ENCODE assay signal across 26 mouse cellular contexts in genomic region chr13:16898084-16898792, GRCm38 (mm10).
DNase-seq lines count a peak whose midpoint lies in the region; ATAC-seq lines count a peak whose summit lies in the region.
"Had no signal": no experiment of that assay in that cellular context is flagged by ENCODE, and none has a peak within 500 bp of the region (broad histone marks: within the 10 kb centered on the region; RNA-seq: fewer than 3 reads in every experiment).

No protein-coding gene starts in this region.

- H3K9ac ChIP-seq in forebrain, embryonic 13.5 days, result no peak overlapping the region
- H3K9ac ChIP-seq: embryonic facial prominence, embryonic 13.5 days; embryonic facial prominence, embryonic 15.5 days; forebrain, embryonic 12.5 days; forebrain, embryonic 15.5 days had no signal

- H3K36me3 ChIP-seq in macrophage (ENCODE audit: inconsistent target), result no peaks in the 10 kb centered on the region
- H3K36me3 ChIP-seq in forebrain, embryonic 13.5 days (ENCODE audit: poor library complexity, severe bottlenecking), result no peaks in the 10 kb centered on the region
- H3K36me3 ChIP-seq: embryonic facial prominence, embryonic 13.5 days; embryonic facial prominence, embryonic 15.5 days; forebrain, embryonic 10.5 days; forebrain, embryonic 12.5 days; forebrain, embryonic 15.5 days; G1E had no signal

- no peak for DNase-seq in gastrocnemius, adult 18-20 months (ENCODE audit: low spot score)
- DNase-seq: adrenal gland, adult 8-10 months; adrenal gland, postnatal 14 days; adrenal gland, postnatal 36 days; B cell, adult 2 months; cerebellum, adult 11-12 months; cerebellum, adult 2 months; cerebellum, adult 9-10 months; cerebellum, postnatal 10 days; cerebellum, postnatal 25 days; embryo, embryonic 11 days had no signal

- no peaks in the 10 kb centered on the region for H3K27me3 ChIP-seq in forebrain, embryonic 13.5 days
- H3K27me3 ChIP-seq: CH12.LX; embryonic facial prominence, embryonic 13.5 days; embryonic facial prominence, embryonic 15.5 days; forebrain, embryonic 12.5 days; forebrain, embryonic 15.5 days; Patski had no signal

- no peak overlapping the region for H3K4me3 ChIP-seq in macrophage (ENCODE audit: inconsistent target)
- H3K4me3 ChIP-seq in forebrain, embryonic 13.5 days, result no peak overlapping the region
- H3K4me3 ChIP-seq: embryonic facial prominence, embryonic 13.5 days; embryonic facial prominence, embryonic 15.5 days; erythroblast, embryonic 14.5 days; forebrain, embryonic 10.5 days; forebrain, embryonic 12.5 days; forebrain, embryonic 15.5 days had no signal

- peak; percentile 84 for ATAC-seq in common myeloid progenitor, adult 5-6 weeks (replicated peaks; ENCODE audit: low read depth, poor library complexity, severe bottlenecking)
- peak; percentile 85 for ATAC-seq in megakaryocyte progenitor cell, adult 5-6 weeks (replicated peaks; ENCODE audit: poor library complexity)
- ATAC-seq in forebrain, embryonic 13.5 days, result no peak
- ATAC-seq: activated CD4-positive, CD25-positive, alpha-beta regulatory T cell, adult 4 months; CD4-positive, CD25-positive, alpha-beta regulatory T cell, adult 4 months; forebrain, embryonic 15.5 days; Patski had no signal

- H3K4me1 ChIP-seq in forebrain, embryonic 13.5 days, result no peaks in the 10 kb centered on the region
- H3K4me1 ChIP-seq: embryonic facial prominence, embryonic 13.5 days; embryonic facial prominence, embryonic 15.5 days; forebrain, embryonic 12.5 days; forebrain, embryonic 15.5 days had no signal

- no peak overlapping the region for H3K4me2 ChIP-seq in forebrain, embryonic 13.5 days
- H3K4me2 ChIP-seq: embryonic facial prominence, embryonic 13.5 days; embryonic facial prominence, embryonic 15.5 days; forebrain, embryonic 12.5 days; forebrain, embryonic 15.5 days had no signal

- H3K9me3 ChIP-seq in forebrain, embryonic 13.5 days (replicated peaks), result no peaks in the 10 kb centered on the region
- H3K9me3 ChIP-seq: embryonic facial prominence, embryonic 13.5 days; embryonic facial prominence, embryonic 15.5 days; forebrain, embryonic 10.5 days; forebrain, embryonic 12.5 days; forebrain, embryonic 15.5 days; G1E had no signal

- H3K79me2 ChIP-seq in macrophage (ENCODE audit: inconsistent target), result no peaks in the 10 kb centered on the region

- peak overlapping the region; percentile 39 for H3K27ac ChIP-seq in macrophage
- no peak overlapping the region for H3K27ac ChIP-seq in forebrain, embryonic 13.5 days
- H3K27ac ChIP-seq: embryonic facial prominence, embryonic 13.5 days; embryonic facial prominence, embryonic 15.5 days; forebrain, embryonic 10.5 days; forebrain, embryonic 12.5 days; forebrain, embryonic 15.5 days had no signal
